Mouse (Mus musculus): Measurements from ENCODE around the gene Ttc28. TPM values are rescaled to one million over a fixed set of nuclear protein-coding genes. Genes with fewer than 3 reads are reported as not detected.

The Ttc28 gene
- total and polyA plus RNA-seq, 2 experiments = 0.81 to 0.83 TPM

DNA sequence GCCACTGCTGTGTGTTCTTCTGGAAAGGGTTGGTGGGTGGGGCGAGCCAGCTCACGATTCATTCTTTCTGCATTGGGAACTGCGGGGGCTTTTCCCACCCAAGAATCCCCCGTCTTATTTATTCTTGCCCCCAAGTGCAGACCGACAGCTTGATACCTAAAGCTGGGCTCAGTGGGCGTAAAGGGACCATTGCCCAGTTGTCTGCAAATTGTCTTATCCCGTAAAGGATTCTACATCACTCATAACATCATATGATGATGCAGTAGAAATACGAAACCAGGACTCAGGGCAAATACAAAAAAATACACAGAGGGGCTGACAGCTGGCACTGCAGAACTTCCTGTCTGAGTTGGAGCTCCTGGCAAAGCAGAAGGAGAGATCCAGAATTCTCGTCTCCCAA lies 336.6 kb downstream of the Ttc28 start:
- WGBS = 89% methylated on average over 9 of the region's 9 CpGs
- no peak for DNase-seq (ENCODE audit: extremely low read depth, low read depth, low spot score)
- TF ChIP-seq CTCF (IDR thresholded peaks at IDR 0.05; ENCODE audit: low read depth, low read length) (no peak), POLR2A (IDR thresholded peaks at IDR 0.05; ENCODE audit: extremely low read depth, insufficient read depth, low read length) (no peak)
- Histone ChIP-seq H3K27me3 (ENCODE audit: control insufficient read depth, insufficient read depth, low read length) (no peaks in the 10 kb centered on the region), H3K79me2 (ENCODE audit: control insufficient read depth, insufficient read depth, low read length) (no peaks in the 10 kb centered on the region), H3K4me1 (ENCODE audit: control insufficient read depth, insufficient read depth, low read length) (no peaks in the 10 kb centered on the region), H3K27ac (replicated peaks; ENCODE audit: insufficient read depth, low read depth, low read length) (no peak overlapping the region), H3K9ac (ENCODE audit: low read depth, low read length) (no peak overlapping the region), H3K4me3 (ENCODE audit: insufficient read depth, low read depth, low read length) (no peak overlapping the region), H3K36me3 (ENCODE audit: control insufficient read depth, insufficient read depth, low read length) (no peaks in the 10 kb centered on the region)

- no peaks in the 10 kb centered on the region for H3K79me2 ChIP-seq (ENCODE audit: control insufficient read depth, insufficient read depth, low read length)
- H3K27ac ChIP-seq (replicated peaks; ENCODE audit: insufficient read depth, low read depth, low read length) = no peak overlapping the region
- no peak overlapping the region for H3K4me3 ChIP-seq (ENCODE audit: insufficient read depth, low read depth, low read length)
- H3K4me1 ChIP-seq (ENCODE audit: control insufficient read depth, insufficient read depth, low read length) = no peaks in the 10 kb centered on the region
- TF ChIP-seq CTCF (IDR thresholded peaks at IDR 0.05; ENCODE audit: low read depth, low read length) (no peak), POLR2A (IDR thresholded peaks at IDR 0.05; ENCODE audit: extremely low read depth, insufficient read depth, low read length) (no peak)
- WGBS = 81% methylated on average over 18 of the region's 18 CpGs
- H3K27me3 ChIP-seq (ENCODE audit: control insufficient read depth, insufficient read depth, low read length) = no peaks in the 10 kb centered on the region
- H3K36me3 ChIP-seq (ENCODE audit: control insufficient read depth, insufficient read depth, low read length) = no peaks in the 10 kb centered on the region
- H3K9ac ChIP-seq (ENCODE audit: low read depth, low read length) = no peak overlapping the region
- DNase-seq (ENCODE audit: extremely low read depth, low read depth, low spot score) = no peak
Observed at GRCm38 (mm10) chr5:111217447-111218110, 338.0 kb downstream of the Ttc28 start.

- WGBS = 78% methylated on average over 6 of the region's 6 CpGs
- no peak for DNase-seq (ENCODE audit: extremely low read depth, low read depth, low spot score)
- H3K4me1 ChIP-seq (ENCODE audit: control insufficient read depth, insufficient read depth, low read length) = no peaks in the 10 kb centered on the region
- no peaks in the 10 kb centered on the region for H3K27me3 ChIP-seq (ENCODE audit: control insufficient read depth, insufficient read depth, low read length)
- H3K9ac ChIP-seq (ENCODE audit: low read depth, low read length) = no peak overlapping the region
- no peak overlapping the region for H3K4me3 ChIP-seq (ENCODE audit: insufficient read depth, low read depth, low read length)
- no peaks in the 10 kb centered on the region for H3K36me3 ChIP-seq (ENCODE audit: control insufficient read depth, insufficient read depth, low read length)
- no peaks in the 10 kb centered on the region for H3K79me2 ChIP-seq (ENCODE audit: control insufficient read depth, insufficient read depth, low read length)
- TF ChIP-seq CTCF (IDR thresholded peaks at IDR 0.05; ENCODE audit: low read depth, low read length) (no peak), POLR2A (IDR thresholded peaks at IDR 0.05; ENCODE audit: extremely low read depth, insufficient read depth, low read length) (no peak)
- no peak overlapping the region for H3K27ac ChIP-seq (replicated peaks; ENCODE audit: insufficient read depth, low read depth, low read length)
Observed at GRCm38 (mm10) chr5:111218111-111218891, 338.7 kb downstream of the Ttc28 start.

DNA sequence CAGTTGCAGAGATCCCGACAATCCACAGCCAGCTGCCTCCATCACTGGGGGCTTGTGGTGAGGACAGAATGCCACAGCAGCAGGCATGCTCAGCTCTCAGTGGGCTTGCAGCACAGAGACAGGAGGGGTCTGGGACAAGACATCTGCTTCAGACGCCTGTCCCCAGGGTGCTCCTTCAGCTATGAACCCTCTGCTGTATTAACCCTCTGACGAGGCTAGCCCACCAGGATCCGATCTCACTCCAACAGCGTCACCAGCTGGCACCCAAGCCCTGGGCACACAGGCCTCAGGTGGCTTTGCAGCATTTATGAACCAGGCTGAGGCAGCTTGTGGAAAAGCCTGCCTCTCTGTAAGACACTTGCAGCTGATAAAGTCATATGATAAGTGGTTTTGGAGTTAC lies 339.4 kb downstream of the Ttc28 start:
- H3K79me2 ChIP-seq (ENCODE audit: control insufficient read depth, insufficient read depth, low read length) = no peaks in the 10 kb centered on the region
- H3K4me1 ChIP-seq (ENCODE audit: control insufficient read depth, insufficient read depth, low read length) = no peaks in the 10 kb centered on the region
- no peak for TF ChIP-seq POLR2A (IDR thresholded peaks at IDR 0.05; ENCODE audit: extremely low read depth, insufficient read depth, low read length)
- TF ChIP-seq CTCF (IDR thresholded peaks at IDR 0.05; ENCODE audit: low read depth, low read length) = no peak
- H3K27ac ChIP-seq (replicated peaks; ENCODE audit: insufficient read depth, low read depth, low read length) = no peak overlapping the region
- WGBS = 94% methylated on average over 5 of the region's 5 CpGs
- H3K4me3 ChIP-seq (ENCODE audit: insufficient read depth, low read depth, low read length) = no peak overlapping the region
- H3K36me3 ChIP-seq (ENCODE audit: control insufficient read depth, insufficient read depth, low read length) = no peaks in the 10 kb centered on the region
- H3K27me3 ChIP-seq (ENCODE audit: control insufficient read depth, insufficient read depth, low read length) = no peaks in the 10 kb centered on the region
- no peak for DNase-seq (ENCODE audit: extremely low read depth, low read depth, low spot score)
- H3K9ac ChIP-seq (ENCODE audit: low read depth, low read length) = no peak overlapping the region

- no peak overlapping the region for H3K27ac ChIP-seq (replicated peaks; ENCODE audit: insufficient read depth, low read depth, low read length)
- H3K4me1 ChIP-seq (ENCODE audit: control insufficient read depth, insufficient read depth, low read length) = no peaks in the 10 kb centered on the region
- H3K79me2 ChIP-seq (ENCODE audit: control insufficient read depth, insufficient read depth, low read length) = no peaks in the 10 kb centered on the region
- 86% methylated on average over 16 of the region's 16 CpGs for WGBS
- TF ChIP-seq POLR2A (IDR thresholded peaks at IDR 0.05; ENCODE audit: extremely low read depth, insufficient read depth, low read length) = no peak
- TF ChIP-seq CTCF (IDR thresholded peaks at IDR 0.05; ENCODE audit: low read depth, low read length) = no peak
- DNase-seq (ENCODE audit: extremely low read depth, low read depth, low spot score) = no peak
- H3K27me3 ChIP-seq (ENCODE audit: control insufficient read depth, insufficient read depth, low read length) = no peaks in the 10 kb centered on the region
- no peak overlapping the region for H3K9ac ChIP-seq (ENCODE audit: low read depth, low read length)
- H3K4me3 ChIP-seq (ENCODE audit: insufficient read depth, low read depth, low read length) = no peak overlapping the region
- no peaks in the 10 kb centered on the region for H3K36me3 ChIP-seq (ENCODE audit: control insufficient read depth, insufficient read depth, low read length)
Observed at GRCm38 (mm10) chr5:111220679-111221380, 341.2 kb downstream of the Ttc28 start.
